Mouse (Mus musculus) lung, postnatal 25 days (tissue): ENCODE data around the gene Chmp4b.

Source experiments
- DNase-seq: peaks from one replicate; pipeline ENCODE4 v3.0.0; 2022; ENCODE audit warnings: low spot score

Gene Chmp4b

GRCm38 (mm10) chr2:154642005-154642459 lies 9.5 kb upstream of the Chmp4b start:
- DNase-seq: peak; percentile 24

GRCm38 (mm10) chr2:154642712-154643385 lies 8.7 kb upstream of the Chmp4b start:
- DNase-seq: no peak

DNA sequence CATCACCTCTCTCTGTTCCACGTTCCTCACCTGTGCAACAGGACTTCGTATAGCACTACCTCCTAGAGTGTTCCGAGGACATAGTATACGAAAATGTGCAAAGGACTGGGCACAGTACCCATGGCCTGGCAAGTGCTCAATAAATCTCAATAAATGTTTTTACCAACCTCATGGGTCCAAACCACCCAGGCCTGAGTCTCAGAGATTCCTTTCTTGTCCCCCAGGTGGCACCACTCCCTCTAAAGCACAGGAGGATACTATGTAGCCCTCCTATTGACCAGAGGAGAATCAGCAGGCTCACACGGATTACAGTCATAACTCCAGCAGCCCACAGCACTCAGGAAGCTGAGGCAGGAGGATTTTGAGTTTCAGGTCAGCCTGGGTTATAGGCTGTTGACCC lies 4.9 kb upstream of the Chmp4b start:
- peak; percentile 14 for DNase-seq

GRCm38 (mm10) chr2:154648086-154648485 lies 3.4 kb upstream of the Chmp4b start:
- DNase-seq: peak; percentile 15

- DNase-seq: no peak
These were observed 1.1 kb upstream of the Chmp4b start for GRCm38 (mm10) chr2:154650404-154650803.

GRCm38 (mm10) chr2:154654976-154655375 lies 3.5 kb downstream of the Chmp4b start:
- no peak for DNase-seq

DNA sequence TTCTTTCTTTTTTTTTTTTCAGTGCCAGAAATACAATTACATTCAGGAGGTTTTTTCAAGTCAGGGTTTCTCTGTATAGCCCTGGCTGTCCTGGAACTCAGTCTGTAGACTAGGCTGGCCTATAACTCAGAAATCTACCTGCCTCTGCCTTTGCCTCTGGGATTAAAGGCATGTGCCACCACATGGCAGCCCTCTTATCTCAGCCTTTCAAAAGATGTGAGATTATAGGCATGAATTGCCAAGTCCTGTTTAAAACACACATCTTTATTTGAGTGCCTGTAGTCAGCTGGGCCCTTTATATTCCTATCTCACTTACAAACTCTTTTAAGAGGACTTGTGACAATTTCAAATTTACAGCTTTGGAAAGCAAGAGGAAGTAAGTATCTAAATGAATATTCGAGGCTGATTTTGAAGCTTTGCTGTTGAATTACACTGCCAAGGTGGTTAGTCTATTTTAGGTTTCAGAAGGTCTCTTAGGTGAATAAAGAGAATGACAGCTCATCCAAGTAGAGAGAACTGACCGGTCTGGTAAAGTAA lies 4.4 kb downstream of the Chmp4b start:
- DNase-seq: no peak

- DNase-seq: peak; percentile 99
These were observed 5.4 kb downstream of the Chmp4b start for GRCm38 (mm10) chr2:154656710-154657485.

- DNase-seq: peak; percentile 85
These were observed 6.2 kb downstream of the Chmp4b start for GRCm38 (mm10) chr2:154657486-154658237.

DNA sequence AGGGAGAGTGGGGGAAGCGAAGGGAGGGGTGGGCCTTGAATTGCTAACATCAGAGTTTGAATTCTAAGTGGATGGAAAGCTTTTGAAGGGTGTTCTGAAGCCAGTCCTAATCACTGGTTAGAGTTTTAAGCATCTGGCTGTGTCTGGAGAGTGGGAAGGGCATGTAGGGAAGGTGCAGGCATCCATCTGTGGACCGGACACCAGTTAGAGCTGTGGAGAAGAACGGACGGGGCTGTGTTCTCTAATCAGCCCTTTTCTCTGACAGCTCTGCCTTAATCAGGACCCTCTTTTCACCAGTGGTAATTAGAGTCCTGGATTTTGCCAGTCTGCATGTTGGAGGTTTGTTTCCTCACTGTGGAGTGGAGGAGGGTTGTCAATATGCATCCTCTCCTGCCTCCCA lies 7.6 kb downstream of the Chmp4b start:
- no peak for DNase-seq

GRCm38 (mm10) chr2:154659531-154660074 lies 8.1 kb downstream of the Chmp4b start:
- DNase-seq: no peak

DNA sequence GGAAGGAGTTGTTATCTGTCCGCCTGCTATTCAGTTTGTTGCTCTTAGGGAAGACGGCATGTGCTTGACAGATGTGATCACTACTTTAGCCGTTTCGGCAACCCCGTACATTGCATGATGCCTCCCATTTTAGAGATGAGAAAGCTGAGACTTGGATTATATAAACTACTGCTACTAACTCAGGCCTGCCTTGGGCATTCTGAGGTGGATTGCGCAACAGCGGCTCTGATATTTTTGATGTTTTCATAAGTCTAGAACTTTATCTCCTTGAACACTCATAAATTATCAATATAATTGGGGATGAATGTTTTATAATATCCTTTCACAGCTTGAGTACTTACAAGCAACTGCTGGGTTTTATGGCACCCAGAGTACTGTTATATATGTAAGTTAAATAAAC lies 17.2 kb downstream of the Chmp4b start:
- DNase-seq: no peak

GRCm38 (mm10) chr2:154670106-154670505 lies 18.6 kb downstream of the Chmp4b start:
- DNase-seq: no peak

DNA sequence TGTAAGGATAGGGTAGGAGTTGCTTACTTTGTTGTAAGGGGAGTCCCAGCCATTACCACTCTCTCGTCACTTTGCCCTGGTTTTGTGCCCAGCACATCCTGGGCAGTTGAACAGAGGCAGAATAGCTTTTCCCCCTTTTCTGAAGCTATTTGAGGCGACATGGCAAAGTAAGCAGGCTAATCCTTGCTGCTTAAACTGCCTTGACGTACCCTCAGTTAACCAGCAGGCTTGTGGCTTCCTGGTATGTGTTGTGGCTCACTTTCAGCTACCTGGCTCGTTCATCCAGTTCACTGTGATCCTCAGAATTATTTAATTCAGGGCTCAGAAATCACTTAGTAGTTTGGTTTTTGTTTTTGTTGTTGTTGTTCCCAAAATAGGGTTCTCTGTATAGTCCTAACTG lies 19.2 kb downstream of the Chmp4b start:
- no peak for DNase-seq

DNA sequence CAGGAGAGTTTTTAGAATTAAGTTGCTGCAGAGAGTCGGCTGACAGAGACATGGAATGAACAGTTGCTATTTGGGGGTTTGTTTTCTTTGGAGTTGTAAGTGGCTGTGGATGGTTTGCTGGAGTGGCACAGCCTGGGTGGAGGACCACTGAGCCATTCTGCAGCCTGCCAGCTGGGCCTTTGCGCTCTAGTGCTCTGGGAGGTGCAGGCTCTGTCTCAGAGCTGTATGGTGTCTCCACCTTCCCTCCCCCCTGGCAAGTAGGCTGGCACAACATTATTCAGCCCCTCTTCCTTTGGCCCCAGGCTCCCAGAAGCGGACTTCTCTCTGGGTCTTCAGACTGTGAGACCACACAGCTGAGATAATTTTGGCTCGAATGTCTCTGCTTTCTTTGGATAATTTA lies 22.5 kb downstream of the Chmp4b start:
- no peak for DNase-seq

DNA sequence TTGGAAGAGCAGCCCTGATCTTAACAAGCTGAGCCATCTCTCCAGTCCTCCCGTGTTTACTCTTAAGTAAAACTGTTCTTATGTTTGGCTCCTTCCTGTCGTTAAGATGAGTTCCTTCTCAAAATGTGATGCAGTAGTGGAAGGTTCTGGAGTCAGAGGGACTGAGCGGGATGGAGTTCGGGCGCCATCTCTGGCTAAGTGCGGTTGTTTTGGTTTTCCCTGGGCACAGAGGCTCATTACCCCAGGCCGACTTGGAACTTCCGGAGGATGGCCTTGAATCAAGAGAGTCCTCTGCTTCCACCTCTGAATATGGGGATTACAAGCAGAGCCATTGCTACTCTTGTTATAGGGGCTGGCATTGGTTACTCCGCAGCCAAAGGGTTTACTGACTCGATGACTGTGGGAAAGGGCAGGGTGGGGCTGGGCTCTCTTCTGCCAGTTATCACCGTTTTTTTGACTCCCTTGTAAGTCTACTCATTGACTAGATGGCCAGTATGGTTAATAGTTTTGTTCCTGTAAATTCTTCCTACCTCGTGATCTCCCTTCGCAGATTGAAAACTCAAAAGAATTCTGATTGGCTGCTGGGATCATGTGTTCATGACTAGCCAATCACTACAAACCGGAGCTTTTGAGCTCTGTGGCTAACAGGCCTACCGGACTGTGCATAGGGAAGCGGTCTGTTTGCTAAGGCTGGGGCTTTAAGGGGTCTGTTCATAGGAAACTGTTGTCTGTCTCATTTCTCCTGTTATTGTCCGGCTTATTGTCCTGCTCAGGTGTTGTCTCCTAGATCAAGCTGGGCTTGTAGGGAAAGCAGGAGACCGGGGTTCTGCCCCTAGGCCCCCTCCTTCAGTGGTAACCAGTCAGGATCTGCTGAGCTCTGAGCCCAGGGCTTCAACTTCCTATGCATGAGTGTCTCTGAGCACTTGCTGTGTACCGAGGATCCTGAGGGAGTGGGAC lies 25.4 kb downstream of the Chmp4b start:
- peak; percentile 80 for DNase-seq

GRCm38 (mm10) chr2:154677651-154678139 lies 26.2 kb downstream of the Chmp4b start:
- peak; percentile 43 for DNase-seq

DNA sequence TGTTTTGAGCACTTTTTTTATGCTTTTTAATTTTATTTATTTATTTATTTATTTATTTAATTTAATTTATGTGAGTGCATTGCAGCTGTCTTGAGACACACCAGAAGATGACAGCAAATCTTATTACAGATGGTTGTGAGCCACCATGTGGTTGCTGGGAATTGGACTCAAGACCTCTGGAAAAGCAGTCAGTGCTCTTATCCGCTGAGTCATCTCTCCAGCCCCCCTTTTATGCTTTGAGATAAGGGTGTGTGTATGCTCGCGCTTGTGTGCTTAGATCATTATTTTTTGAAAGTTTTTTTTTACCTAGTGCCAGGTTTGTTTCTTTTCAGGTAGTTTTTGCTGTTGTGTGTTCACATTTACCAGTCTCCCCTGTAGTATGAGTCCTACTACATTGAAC lies 27.5 kb downstream of the Chmp4b start:
- peak; percentile 24 for DNase-seq

DNA sequence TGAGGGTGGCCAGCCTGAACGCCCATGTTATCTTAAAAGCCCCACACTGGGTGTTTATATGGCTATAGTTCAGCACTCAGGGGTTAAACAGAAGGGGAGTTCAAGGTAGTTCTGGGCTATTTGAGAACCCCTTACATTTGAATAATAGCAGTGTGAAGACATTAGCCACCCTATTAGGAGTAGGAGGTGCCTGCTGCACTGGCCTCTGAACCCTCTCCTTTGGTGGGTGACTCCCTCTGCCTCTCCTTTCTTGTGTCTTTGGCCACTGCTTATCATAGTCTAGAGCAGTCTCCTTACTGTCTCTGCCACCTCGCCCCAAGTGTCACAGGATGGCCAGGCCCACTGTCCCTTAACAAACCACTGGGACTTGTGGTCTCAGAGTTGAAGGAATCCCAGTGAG lies 28.8 kb downstream of the Chmp4b start:
- no peak for DNase-seq

DNA sequence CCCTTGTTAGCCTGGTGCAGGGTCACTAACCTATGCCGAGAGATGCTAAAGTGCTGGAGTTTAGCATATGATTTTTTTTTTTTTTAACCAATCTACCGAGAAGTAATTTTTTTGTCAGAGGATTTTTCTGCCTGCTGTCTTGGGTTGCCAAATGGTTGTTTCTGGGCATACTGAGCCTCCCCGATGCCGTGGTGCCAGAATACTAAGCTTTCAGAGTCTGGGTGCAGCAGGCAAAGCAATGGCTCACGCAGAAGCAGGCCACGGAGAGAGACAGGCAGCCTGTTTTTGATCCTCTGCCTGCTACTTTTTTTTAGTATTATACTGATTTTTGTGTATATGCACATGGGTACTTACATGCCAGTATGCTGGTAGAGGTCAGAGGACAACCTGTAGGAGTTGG lies 29.4 kb downstream of the Chmp4b start:
- DNase-seq: no peak

DNA sequence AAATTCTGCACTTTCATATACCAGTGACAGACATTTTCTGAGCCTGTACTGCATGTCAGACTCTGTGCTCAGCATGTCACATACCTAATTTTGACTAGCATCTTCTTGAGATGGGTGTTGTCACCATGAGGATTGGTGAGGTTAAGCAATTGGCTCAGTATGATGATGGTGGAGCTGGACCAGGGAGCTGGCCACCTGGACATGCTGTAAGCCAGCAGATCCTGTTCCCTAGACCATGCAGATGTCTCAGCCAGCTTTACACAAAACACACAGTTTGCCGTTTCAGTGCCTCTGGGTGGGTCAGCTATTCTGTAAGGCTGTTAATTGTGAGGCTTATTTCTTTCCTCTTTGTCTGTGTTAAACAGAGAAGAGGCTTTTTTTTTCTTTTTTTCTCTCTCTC lies 31.2 kb downstream of the Chmp4b start:
- no peak for DNase-seq
